Mouse (Mus musculus) myocyte (in vitro differentiated cells): Measurements from ENCODE around the gene Hist1h2ag.

Experiments used
- MAX ChIP-seq: IDR thresholded peaks from one replicate; pipeline ENCODE4 v1.6.1; 2011; ENCODE audit warnings: low read depth, mild to moderate bottlenecking, control low read depth
- MYOD1 ChIP-seq, 3 experiments: IDR thresholded peaks; one replicate each; pipeline ENCODE4 v1.6.1; 2011; ENCODE audit warnings: control low read depth in 2 of 3, low read depth in 2 of 3, mild to moderate bottlenecking in 2 of 3, moderate library complexity in 1 of 3; ENCODE audit not compliant: insufficient read length in 2 of 3, control insufficient read depth in 1 of 3
- POLR2A ChIP-seq: IDR thresholded peaks from one replicate; pipeline ENCODE4 v1.6.1; 2011; ENCODE audit warnings: low read depth, mild to moderate bottlenecking, control low read depth, moderate library complexity; ENCODE audit not compliant: insufficient read length
- POLR2AphosphoS2 ChIP-seq: IDR thresholded peaks from one replicate; pipeline ENCODE4 v1.6.1; 2011; ENCODE audit warnings: low read depth, control low read depth; ENCODE audit not compliant: insufficient read length
- SRF ChIP-seq: IDR thresholded peaks from one replicate; pipeline ENCODE4 v1.6.1; 2011; ENCODE audit warnings: low read depth; ENCODE audit not compliant: control insufficient read depth, insufficient read length
- TCF12 ChIP-seq: IDR thresholded peaks from one replicate; pipeline ENCODE4 v1.6.1; 2011; ENCODE audit warnings: mild to moderate bottlenecking, control low read depth; ENCODE audit not compliant: poor library complexity, insufficient read depth, severe bottlenecking
- USF1 ChIP-seq: IDR thresholded peaks from one replicate; pipeline ENCODE4 v1.6.1; 2011; ENCODE audit warnings: low read depth, mild to moderate bottlenecking, control low read depth, moderate library complexity

DNA sequence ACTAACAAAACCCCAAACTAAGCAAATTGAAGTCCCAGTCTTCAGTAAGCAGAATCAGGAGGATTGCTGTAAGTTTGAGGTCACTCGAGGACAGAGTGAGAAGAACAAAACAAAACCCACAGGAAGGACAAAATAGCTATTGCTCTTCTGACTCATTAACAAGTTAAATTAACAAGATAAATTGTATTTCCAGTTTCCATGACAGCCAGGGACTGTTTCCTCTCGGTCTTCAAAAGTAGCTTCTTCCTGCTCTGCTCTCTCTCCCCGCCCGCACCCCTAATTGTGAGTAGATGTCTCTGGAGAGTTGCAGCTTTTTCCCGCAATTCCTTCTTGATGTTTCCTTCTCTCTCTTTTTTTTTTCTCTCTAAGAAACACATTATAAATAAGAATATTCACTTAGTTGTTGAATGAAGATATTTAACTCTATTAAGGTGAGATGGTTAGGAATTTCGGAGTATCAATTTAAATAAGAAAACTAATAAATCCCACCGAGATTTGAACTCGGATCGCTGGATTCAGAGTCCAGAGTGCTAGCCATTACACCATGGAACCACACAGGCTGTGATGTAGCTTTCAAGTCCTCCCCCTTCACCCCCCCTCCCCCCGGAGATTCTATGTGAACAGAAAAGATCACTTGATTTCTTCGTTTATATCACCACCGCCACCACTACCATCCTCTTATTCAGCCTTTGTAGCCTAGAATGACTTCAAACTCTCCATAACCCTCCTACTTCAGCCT lies 46.5 kb downstream of the Hist1h2ag start:
- TF ChIP-seq POLR2AphosphoS2 (no peak), TCF12 (no peak), MYOD1 (IDR thresholded peaks at IDR 0.05; ENCODE audit: control insufficient read depth in 1 of 3, insufficient read length in 2 of 3, low read depth in 2 of 3) (no peak), USF1 (no peak), POLR2A (no peak), SRF (no peak), MAX (no peak)
